Mouse (Mus musculus) liver, adult 2 months (tissue): ENCODE data around the gene Arl16.

Experiments used
- CTCF ChIP-seq: fragments of 200-500 bp; IDR thresholded peaks from 2 replicates; pipeline ENCODE4 v1.5.1; 2011; ENCODE audit warnings: low read depth, low read length, control low read depth
- POLR2A ChIP-seq: fragments of 200-500 bp; IDR thresholded peaks from 2 replicates; pipeline ENCODE4 v1.6.1; 2011; ENCODE audit warnings: low read length, control low read depth; ENCODE audit not compliant: insufficient read depth; ENCODE audit errors: extremely low read depth

GRCm38 (mm10) chr11:120444106-120444505, 23.3 kb downstream of the Arl16 start:
- TF ChIP-seq POLR2A: no peak
- no peak for TF ChIP-seq CTCF
